Mouse (Mus musculus): ENCODE measurements around the gene Zfp831. TPM values are rescaled to one million over a fixed set of nuclear protein-coding genes. Genes with fewer than 3 reads are reported as not detected.

Gene Zfp831
- total and polyA plus RNA-seq, 2 experiments from 2014 or later, result not detected

- WGBS, result 90% methylated on average over 4 of the region's 4 CpGs
- Histone ChIP-seq H3K27ac (ENCODE audit: low read depth, low read length) (no peak overlapping the region), H3K27me3 (ENCODE audit: insufficient read depth, low read length) (no peaks in the 10 kb centered on the region), H3K4me3 (ENCODE audit: low read depth, low read length) (no peak overlapping the region), H3K36me3 (ENCODE audit: insufficient read depth, low read length) (no peaks in the 10 kb centered on the region), H3K4me2 (ENCODE audit: low read depth, low read length, poor library complexity, severe bottlenecking) (no peak overlapping the region), H3K4me1 (ENCODE audit: insufficient read depth, low read length) (no peaks in the 10 kb centered on the region), H3K9me3 (ENCODE audit: low read length) (no peaks in the 10 kb centered on the region), H3K9ac (replicated peaks; ENCODE audit: low read length, poor library complexity, severe bottlenecking) (no peak overlapping the region)
- no peak for TF ChIP-seq CTCF (IDR thresholded peaks at IDR 0.05)
- DNase-seq (ENCODE audit: low spot score) (no peak), ATAC-seq (ENCODE audit: low FRiP score) (no peak)
These were observed 74.5 kb downstream of the Zfp831 start for GRCm38 (mm10) chr2:174717857-174718256.

DNA sequence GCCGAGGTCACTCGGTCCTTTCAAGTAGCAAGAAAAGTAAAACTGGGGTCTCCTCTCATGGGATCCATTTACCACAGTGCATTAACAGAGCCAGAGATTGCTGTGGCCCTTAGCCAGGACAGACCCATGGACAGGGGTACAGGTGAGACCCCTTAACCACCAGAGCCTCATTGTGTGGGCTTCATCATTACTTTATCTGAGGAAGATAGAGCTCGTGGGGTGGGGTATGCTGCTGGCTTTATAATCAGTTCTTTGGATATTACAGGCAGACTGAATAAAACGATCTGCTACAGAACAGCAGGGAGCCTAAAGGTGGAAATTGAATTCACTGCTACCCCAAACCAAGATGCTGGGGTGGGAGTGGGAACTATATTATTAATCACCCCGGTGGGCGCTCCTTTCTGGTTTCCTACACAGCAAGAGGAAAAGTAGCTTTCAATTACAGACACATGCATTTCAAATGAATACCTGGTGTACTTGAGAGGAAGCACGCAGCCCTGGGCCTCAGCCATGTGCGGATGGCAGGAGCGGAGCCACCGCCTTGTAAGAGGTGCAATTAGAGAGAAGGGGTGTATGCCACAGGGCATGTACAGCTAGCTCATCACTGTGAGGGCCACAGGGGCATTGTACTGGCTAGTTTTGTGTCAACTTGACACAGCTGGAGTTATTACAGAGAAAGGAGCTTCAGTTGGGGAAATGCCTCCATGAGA lies 83.9 kb downstream of the Zfp831 start:
- ATAC-seq (ENCODE audit: low FRiP score) (no peak), DNase-seq (ENCODE audit: low spot score) (no peak)
- no peak for TF ChIP-seq CTCF (IDR thresholded peaks at IDR 0.05)
- no peak overlapping the region for H3K4me2 ChIP-seq (ENCODE audit: low read depth, low read length, poor library complexity, severe bottlenecking)
- H3K4me3 ChIP-seq (ENCODE audit: low read depth, low read length), result no peak overlapping the region
- no peak overlapping the region for H3K27ac ChIP-seq (ENCODE audit: low read depth, low read length)
- no peaks in the 10 kb centered on the region for H3K36me3 ChIP-seq (ENCODE audit: insufficient read depth, low read length)
- WGBS, result 63% methylated on average over 10 of the region's 10 CpGs
- no peaks in the 10 kb centered on the region for H3K27me3 ChIP-seq (ENCODE audit: insufficient read depth, low read length)
- H3K9me3 ChIP-seq (ENCODE audit: low read length), result no peaks in the 10 kb centered on the region
- H3K9ac ChIP-seq (replicated peaks; ENCODE audit: low read length, poor library complexity, severe bottlenecking), result no peak overlapping the region
- H3K4me1 ChIP-seq (ENCODE audit: insufficient read depth, low read length), result no peaks in the 10 kb centered on the region

GRCm38 (mm10) chr2:174731939-174732338 lies 88.6 kb downstream of the Zfp831 start:
- 92% methylated on average over 5 of the region's 5 CpGs for WGBS
- Histone ChIP-seq H3K4me3 (ENCODE audit: low read depth, low read length) (no peak overlapping the region), H3K36me3 (ENCODE audit: insufficient read depth, low read length) (no peaks in the 10 kb centered on the region), H3K27ac (ENCODE audit: low read depth, low read length) (no peak overlapping the region), H3K27me3 (ENCODE audit: insufficient read depth, low read length) (no peaks in the 10 kb centered on the region), H3K4me1 (ENCODE audit: insufficient read depth, low read length) (no peaks in the 10 kb centered on the region), H3K9me3 (ENCODE audit: low read length) (no peaks in the 10 kb centered on the region), H3K4me2 (ENCODE audit: low read depth, low read length, poor library complexity, severe bottlenecking) (no peak overlapping the region), H3K9ac (replicated peaks; ENCODE audit: low read length, poor library complexity, severe bottlenecking) (no peak overlapping the region)
- TF ChIP-seq CTCF (IDR thresholded peaks at IDR 0.05), result no peak
- DNase-seq (ENCODE audit: low spot score), result no peak
- no peak for ATAC-seq (ENCODE audit: low FRiP score)

GRCm38 (mm10) chr2:174735270-174735669 lies 91.9 kb downstream of the Zfp831 start:
- Histone ChIP-seq H3K4me2 (ENCODE audit: low read depth, low read length, poor library complexity, severe bottlenecking) (no peak overlapping the region), H3K9me3 (ENCODE audit: low read length) (no peaks in the 10 kb centered on the region), H3K4me1 (ENCODE audit: insufficient read depth, low read length) (no peaks in the 10 kb centered on the region), H3K9ac (replicated peaks; ENCODE audit: low read length, poor library complexity, severe bottlenecking) (no peak overlapping the region), H3K27ac (ENCODE audit: low read depth, low read length) (no peak overlapping the region), H3K4me3 (ENCODE audit: low read depth, low read length) (no peak overlapping the region), H3K27me3 (ENCODE audit: insufficient read depth, low read length) (no peaks in the 10 kb centered on the region), H3K36me3 (ENCODE audit: insufficient read depth, low read length) (no peaks in the 10 kb centered on the region)
- DNase-seq (ENCODE audit: low spot score) (no peak), ATAC-seq (ENCODE audit: low FRiP score) (no peak)
- WGBS, result 100% methylated on average over 1 of the region's 1 CpGs
- no peak for TF ChIP-seq CTCF (IDR thresholded peaks at IDR 0.05)

DNA sequence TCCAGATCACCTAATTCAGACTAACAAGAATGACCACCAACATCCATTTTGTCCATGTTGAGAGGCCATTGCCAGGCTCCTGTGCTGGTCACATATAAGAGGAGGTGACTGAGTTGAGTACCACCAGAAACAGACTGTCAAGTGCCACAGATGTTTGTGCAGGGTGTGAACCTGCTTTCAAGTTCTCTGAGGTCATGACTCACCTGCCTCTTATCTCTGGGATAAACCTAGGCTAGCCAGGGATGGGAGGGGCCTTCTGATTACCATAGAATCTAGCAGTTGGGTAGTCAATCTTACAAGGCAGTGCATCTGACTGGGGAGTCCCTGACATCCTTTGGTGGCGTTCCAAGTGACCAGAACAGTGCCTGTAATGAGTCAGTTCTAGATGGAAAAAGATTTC lies 103.8 kb downstream of the Zfp831 start:
- H3K27ac ChIP-seq (ENCODE audit: low read depth, low read length), result no peak overlapping the region
- H3K36me3 ChIP-seq (ENCODE audit: insufficient read depth, low read length), result no peaks in the 10 kb centered on the region
- H3K9ac ChIP-seq (replicated peaks; ENCODE audit: low read length, poor library complexity, severe bottlenecking), result no peak overlapping the region
- no peaks in the 10 kb centered on the region for H3K9me3 ChIP-seq (ENCODE audit: low read length)
- 74% methylated on average over 1 of the region's 1 CpGs for WGBS
- TF ChIP-seq CTCF (IDR thresholded peaks at IDR 0.05), result no peak
- H3K4me1 ChIP-seq (ENCODE audit: insufficient read depth, low read length), result no peaks in the 10 kb centered on the region
- no peak overlapping the region for H3K4me2 ChIP-seq (ENCODE audit: low read depth, low read length, poor library complexity, severe bottlenecking)
- H3K4me3 ChIP-seq (ENCODE audit: low read depth, low read length), result no peak overlapping the region
- H3K27me3 ChIP-seq (ENCODE audit: insufficient read depth, low read length), result no peaks in the 10 kb centered on the region
- no peak for ATAC-seq (ENCODE audit: low FRiP score)
- DNase-seq (ENCODE audit: low spot score), result no peak

DNA sequence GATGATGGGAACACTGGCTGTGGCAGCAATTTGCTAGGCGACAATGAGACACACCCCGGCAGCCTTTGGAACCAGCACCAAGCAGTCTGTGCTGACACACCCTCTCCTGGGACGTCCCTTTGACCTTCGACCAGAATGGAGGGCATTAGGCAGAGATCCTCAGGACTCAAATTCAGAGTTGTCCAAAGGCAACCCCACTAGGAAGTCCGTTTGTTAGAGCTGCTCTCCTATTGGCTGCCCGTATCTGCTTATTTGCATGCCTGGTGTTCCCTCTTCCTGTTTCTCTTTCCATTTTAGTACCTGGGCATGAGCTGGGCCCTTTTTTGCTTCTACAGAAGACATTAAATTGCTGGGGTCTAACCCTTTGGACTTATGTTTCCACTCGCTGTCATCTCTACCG lies 105.0 kb downstream of the Zfp831 start:
- Histone ChIP-seq H3K27ac (ENCODE audit: low read depth, low read length) (no peak overlapping the region), H3K9me3 (ENCODE audit: low read length) (no peaks in the 10 kb centered on the region), H3K4me1 (ENCODE audit: insufficient read depth, low read length) (no peaks in the 10 kb centered on the region), H3K36me3 (ENCODE audit: insufficient read depth, low read length) (no peaks in the 10 kb centered on the region), H3K9ac (replicated peaks; ENCODE audit: low read length, poor library complexity, severe bottlenecking) (no peak overlapping the region), H3K4me3 (ENCODE audit: low read depth, low read length) (no peak overlapping the region), H3K4me2 (ENCODE audit: low read depth, low read length, poor library complexity, severe bottlenecking) (no peak overlapping the region), H3K27me3 (ENCODE audit: insufficient read depth, low read length) (no peaks in the 10 kb centered on the region)
- 78% methylated on average over 8 of the region's 8 CpGs for WGBS
- DNase-seq (ENCODE audit: low spot score), result no peak
- TF ChIP-seq CTCF (IDR thresholded peaks at IDR 0.05), result no peak
- no peak for ATAC-seq (ENCODE audit: low FRiP score)
